Mouse (Mus musculus) lung, postnatal 4 days (tissue): ENCODE measurements at regions not wholly inside any gene's neighbourhood (a gene's known extent, or its start where the extent isn't known, plus 50 kb on each side); places are given as distances from the start of the nearest gene placed in this dataset.

ENCODE experiments used
- DNase-seq, 2 experiments: peaks; one replicate each; pipeline ENCODE4 v3.0.0; 2021

DNA sequence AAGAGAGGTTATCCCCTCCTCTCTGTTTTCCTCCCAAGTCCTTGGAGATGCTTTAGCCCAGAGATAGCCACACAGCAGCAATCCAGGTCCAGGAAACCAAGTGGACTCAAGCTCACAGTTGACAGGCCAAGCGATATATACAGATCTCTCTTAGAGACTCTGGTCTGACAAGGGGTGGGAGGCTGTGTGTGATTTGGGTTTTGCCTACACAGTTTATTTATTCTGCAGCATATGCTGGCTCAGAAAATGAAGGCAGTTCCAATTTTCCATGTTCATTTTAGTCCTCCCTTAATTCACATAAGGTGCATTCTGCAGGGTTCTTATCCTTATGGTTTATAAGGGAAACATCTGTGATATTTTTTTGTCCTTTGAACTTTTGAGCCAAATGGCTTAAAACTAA, 595.0 kb upstream of the Apob start:
- no peak for DNase-seq

DNA sequence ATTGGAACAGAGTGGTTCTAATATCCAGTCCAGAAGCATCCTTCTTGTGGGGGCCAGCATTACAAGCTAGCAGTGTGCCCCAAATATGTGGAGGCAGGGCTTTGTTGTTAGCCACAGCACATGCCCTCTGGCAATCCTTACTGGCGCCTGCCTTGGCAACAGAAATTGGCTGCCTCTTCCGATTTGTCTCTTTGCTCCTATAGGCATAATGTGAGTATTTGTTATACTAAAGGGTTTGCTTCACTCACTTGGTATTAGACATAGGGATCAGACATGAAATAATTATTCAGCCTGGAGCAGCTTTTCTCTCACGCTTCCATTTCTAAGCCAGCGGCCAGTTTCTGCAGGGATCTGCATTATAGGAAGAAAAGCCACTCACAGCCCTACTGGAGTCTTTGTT, 573.6 kb upstream of the Apob start:
- no peak for DNase-seq

DNA sequence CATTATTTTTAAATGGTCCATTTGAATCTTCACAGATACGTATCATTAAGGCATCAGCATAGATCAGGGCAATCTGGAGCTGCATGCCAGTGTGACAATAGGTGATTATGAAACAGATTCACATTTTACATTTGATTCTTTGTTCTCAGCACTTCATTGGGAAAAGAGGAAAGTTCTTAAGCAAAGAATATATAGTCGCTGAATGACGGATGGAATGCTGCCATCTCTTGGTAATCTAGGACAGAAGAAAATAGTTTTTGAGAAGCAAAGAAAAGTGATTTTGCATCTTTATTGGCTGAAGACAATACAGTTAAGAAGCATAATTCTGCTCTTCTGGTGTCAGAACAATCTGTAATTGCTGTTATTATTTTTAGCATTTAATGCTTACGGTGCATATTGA, 565.6 kb upstream of the Apob start:
- DNase-seq = no peak

GRCm38 (mm10) chr12:7420276-7420675, 557.2 kb upstream of the Apob start:
- no peak for DNase-seq

DNA sequence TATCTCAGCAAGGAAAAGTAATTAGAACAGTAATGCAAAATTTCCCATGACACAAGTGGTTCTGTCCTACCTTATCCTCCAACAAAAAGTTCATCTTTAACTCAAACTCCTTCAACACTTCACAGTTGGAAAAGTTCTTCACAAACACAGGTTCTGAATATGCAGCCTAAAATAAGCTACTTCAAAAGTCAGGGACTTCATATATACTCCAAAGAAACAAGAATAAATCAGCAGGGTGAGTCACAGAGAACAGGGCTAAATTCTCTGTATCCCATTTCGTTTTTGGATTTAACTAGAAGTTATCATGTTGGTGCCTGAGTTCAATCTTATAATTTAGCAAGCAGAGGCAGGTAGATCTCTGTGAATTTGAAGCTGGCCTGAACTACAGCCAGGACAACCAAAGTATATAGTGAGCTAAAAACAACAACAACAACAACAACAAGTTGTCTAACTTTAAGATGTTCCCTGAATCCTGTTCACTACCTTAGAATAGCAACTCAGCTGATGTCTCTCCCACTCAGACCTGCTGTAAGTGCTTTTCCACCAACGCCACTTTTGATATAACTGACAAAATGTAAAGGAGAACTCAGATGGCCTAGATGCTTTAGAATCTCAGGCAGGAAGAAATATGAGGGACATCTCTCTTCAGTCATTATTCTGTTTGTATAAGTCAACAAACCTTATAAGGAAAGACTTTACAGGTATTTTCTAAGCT, 555.5 kb upstream of the Apob start:
- no peak for DNase-seq

- DNase-seq = no peak
These were observed 546.5 kb upstream of the Apob start for GRCm38 (mm10) chr12:7430981-7431380.

GRCm38 (mm10) chr12:7445238-7445637, 532.2 kb upstream of the Apob start:
- DNase-seq = no peak

DNA sequence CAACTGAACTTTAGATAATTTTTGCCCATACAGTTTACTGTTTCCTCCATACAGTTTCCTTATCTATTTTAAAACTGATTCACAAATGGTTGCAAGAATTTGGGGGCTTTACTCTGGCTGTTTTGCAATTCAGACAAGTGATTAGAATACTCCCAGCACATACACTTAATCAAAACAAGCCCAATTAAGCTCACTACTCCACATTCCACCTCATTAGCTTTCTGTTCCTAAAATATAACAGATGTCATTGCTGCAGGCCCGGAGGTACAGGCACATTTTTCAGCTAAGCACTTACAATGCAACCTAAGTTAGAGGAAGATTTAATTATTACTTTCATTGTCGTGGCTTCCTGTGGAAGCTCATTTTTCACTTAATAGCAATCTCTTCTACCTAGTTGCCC, 526.9 kb upstream of the Apob start:
- no peak for DNase-seq

DNA sequence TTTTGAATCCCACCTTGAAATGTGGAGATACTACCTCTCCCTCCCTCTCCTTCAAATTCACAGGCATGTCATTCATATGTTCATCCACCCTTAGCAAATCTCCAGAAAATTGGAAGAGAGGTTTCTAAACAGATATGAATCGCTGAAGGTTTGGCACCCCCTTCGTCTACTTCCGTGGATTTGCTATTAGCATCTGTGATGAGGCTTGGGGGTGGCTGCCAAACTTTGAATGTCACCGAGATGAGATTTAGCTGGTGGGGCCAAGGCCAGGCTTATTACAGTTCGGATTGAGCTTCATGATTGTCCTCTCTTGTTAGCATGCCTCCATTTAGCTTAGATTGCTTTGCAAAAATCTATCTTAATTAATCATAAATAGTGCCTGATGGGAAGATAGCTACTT, 520.4 kb upstream of the Apob start:
- DNase-seq = no peak

DNA sequence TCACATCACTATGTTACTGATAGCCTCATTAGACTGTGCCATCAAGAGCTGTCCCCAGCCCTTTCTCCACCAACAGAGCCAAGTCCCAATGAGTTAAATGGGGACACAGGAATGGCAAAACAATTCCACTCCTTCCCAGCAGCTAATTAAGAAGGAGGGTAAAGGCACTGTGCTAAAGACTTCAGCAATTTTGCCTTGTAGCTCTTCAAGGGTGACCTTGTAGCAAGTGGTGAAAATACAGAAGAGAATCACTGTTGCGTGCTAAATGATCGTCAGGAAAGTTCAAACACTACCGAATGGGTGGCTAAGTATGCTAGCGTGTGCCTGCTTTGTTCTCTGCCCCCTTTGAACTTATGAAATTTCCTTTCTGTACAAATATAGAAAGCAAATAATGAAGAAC, 519.9 kb upstream of the Apob start:
- no peak for DNase-seq

GRCm38 (mm10) chr12:7464947-7465346, 512.5 kb upstream of the Apob start:
- DNase-seq = no peak

DNA sequence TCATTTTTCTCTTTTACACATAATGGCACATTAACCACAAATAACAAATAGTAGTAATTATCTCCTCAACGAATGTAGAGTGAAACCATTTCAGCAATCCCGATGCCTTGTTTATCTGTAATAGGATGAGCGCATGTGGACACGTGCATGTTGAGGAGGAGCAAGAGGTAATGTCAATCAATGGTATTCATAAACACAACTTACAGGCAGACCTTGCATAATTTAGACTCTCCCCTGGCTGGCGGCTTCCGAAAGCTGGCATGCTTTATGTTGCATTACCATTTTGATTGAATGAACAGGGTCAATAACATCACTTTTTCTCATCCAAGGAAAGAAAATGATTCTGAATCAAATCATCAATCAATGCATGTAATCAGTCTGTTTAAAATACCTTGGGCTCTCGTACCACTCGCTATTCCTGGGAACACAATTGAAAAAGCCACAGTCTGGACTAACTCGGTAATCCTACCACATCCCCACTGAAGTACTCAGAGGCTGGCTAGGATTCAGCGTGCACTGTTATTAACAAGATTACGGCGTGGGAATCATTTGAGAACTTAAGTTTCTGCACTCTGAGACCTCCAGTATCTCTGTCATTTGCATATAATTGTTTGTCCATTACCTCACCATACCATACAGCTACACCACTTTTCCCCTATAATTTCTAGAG, 464.7 kb upstream of the Apob start:
- DNase-seq = no peak

- no peak for DNase-seq
These were observed 440.1 kb upstream of the Apob start for GRCm38 (mm10) chr12:7537389-7537788.

DNA sequence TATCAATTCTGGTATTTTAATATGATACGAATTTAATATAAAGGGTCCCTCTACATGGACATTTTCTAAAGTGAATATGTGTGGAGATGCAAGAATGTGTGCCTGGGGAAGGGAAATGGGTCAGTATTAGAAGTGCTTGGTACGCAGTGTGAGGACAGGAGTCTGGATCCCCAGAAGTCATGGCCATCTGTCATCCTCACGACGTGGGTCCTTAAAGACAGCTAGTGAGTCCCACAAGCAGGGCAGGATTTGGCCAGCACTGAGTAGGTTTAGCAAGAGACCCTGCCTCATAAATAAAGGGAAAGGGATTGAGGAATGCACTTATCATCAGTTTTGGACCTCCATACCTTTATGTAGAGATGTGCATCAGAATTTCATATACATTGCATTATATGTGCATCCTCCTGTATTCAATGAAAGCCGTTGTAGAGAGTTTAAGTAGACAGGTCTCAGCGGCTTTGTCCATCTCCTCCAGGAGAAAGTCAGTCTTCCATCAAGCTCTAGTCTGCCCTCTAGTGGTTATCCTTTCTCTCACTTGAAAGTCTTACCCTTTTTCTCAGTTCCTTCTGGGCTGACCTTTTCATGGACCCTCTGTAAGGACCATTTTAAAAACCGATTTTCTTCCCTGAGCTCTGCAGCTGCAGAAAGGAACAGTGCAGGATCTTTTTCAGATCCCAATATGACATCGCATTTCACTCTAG, 434.0 kb upstream of the Apob start:
- DNase-seq = no peak

DNA sequence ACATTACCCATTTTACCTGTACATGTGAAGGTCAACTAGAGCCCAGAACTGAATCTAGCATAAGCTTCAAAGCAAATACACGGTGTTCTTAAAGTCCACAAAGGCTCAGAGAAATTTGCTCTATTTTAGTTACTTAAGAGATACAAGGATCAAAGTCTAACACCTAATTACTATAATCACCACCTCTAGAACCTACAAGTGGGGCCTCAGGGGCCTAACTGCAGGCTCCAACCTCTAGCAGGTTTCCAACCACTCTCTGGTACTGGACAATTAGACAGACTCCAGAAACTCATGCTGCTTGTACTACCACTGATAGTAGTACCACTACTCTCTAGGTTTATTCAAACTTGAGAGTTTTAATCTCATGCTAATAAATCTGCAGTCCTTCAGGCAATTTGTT, 428.7 kb upstream of the Apob start:
- DNase-seq = no peak

DNA sequence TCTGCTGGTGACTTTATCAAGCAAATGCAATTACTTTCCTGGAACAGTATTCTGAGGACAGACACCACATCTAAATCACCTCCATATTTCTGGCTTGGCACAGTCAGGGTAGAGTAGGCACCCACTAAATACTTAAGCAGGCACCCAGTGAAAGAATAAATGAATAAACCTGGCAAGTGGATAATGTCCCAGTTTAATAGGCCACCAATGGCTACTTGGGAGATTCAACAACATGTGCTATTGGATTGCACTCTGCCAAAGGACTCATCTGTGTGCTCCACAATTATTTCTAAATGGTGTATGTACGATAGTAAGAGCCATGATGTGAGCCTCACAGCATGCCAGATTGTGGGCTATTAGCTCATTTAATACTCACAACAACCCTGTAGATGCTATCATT, 417.2 kb upstream of the Apob start:
- DNase-seq = no peak

DNA sequence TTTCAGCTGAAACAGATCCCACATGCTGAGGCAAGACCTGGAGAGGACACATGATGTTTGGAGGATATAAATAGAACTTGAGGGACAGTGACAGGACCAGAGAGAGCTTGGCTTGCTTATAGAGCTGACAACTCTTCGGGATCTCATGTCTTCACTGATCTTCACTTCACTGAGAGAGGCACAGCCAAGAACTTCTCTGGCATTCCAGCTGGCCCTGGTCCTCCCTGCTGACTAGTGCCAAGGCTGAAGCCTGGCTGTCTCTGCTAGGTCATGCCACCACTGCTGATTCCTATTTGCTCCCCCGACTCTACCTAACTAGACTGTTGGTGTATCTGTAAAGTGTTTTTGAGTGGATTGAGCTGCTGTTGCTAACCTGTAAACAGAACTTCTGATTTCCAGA, 401.4 kb upstream of the Apob start:
- DNase-seq = no peak

DNA sequence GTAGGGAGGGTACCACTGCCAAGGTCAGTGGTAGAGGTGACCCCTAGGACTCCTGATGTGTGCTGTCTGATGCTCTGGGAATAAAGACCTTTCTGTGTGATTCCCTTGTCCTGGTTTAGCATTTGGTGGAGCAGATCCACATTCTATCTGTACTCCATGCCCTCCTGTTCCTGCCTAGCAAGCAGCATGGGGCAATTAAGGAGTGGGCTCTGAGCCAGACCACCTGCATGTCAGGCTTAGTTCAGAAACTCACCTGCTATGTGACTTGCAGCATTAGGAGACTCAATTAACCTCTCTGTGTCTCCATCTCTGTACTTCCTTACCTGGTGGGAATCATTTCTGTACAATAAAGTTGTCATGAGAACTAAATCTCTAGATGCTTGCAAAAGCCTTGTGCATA, 389.9 kb upstream of the Apob start:
- no peak for DNase-seq

DNA sequence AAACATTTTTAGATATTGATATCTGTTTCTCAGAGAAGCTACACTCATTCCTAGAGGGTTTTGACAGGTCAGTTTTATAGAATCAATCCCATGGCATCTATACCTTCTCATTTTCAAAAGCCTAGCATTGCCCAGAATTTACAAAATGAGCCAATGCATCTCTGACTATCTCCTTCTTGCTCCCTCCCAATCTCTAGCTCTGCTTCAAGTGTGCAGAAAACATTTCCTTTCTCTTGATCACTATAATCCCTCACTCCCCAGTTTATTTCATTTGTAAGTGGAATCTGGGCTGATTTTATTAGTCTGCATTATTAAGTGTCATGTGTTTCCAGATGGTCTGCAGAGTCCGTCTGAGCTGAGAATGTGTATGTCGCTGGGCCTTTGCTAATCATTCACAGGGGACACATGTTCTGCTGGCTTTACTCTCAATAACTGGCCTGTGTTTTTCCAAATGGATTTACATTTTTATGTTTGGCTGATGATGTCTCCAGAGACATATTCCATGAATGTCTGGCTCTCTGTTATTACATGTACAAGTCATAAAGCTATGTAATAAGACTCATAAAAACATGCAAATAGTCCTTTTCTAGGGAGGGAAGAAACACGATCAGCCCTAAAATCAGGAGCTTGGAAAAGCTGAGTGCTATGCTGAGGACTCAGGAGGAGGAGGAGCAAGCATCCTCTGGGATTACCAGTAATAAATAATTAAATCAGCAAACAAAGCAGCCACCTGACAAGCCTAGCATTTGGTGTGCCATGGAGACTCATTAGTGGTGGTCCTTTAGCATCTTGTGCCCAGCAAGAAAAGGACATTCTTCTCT, 366.0 kb upstream of the Apob start:
- no peak for DNase-seq

- DNase-seq = peak; percentile 10 to 27
These were observed 340.9 kb upstream of the Apob start for GRCm38 (mm10) chr12:7636417-7637175.

GRCm38 (mm10) chr12:7637629-7638028, 339.8 kb upstream of the Apob start:
- DNase-seq = peak in 1 of 2 experiments; percentile 18

GRCm38 (mm10) chr12:7650851-7651250, 326.6 kb upstream of the Apob start:
- no peak for DNase-seq

GRCm38 (mm10) chr12:7662027-7662426, 315.4 kb upstream of the Apob start:
- DNase-seq = no peak
